Mouse (Mus musculus) erythroblast, embryonic 14.5 days (primary cell): ENCODE data around the gene Polrmt. TPM values are rescaled to one million over a fixed set of nuclear protein-coding genes. Genes with fewer than 3 reads are reported as not detected.

Source experiments
- H3K27me3 ChIP-seq: 2 replicates; pipeline ENCODE4 v1.6.1; 2012; ENCODE audit warnings: inconsistent platforms; ENCODE audit not compliant: control insufficient read depth
- H3K36me3 ChIP-seq: 2 replicates; pipeline ENCODE4 v1.6.1; 2012; ENCODE audit warnings: mild to moderate bottlenecking, inconsistent platforms; ENCODE audit not compliant: control insufficient read depth
- H3K4me1 ChIP-seq: 2 replicates; pipeline ENCODE4 v1.6.1; 2012; ENCODE audit warnings: inconsistent platforms; ENCODE audit not compliant: control insufficient read depth
- H3K4me3 ChIP-seq: replicated peaks from 2 replicates; pipeline ENCODE3; 2012; ENCODE audit warnings: moderate library complexity, mild to moderate bottlenecking, inconsistent platforms
- H3K9me3 ChIP-seq: 2 replicates; pipeline ENCODE4 v1.6.1; 2012; ENCODE audit warnings: low read length, inconsistent platforms, mixed read lengths; ENCODE audit not compliant: control insufficient read depth
- GATA1 ChIP-seq: IDR thresholded peaks from 2 replicates; pipeline ENCODE4 v1.6.1; 2012; ENCODE audit warnings: low read length, inconsistent platforms, mixed read lengths
- TAL1 ChIP-seq: IDR thresholded peaks from 3 replicates; pipeline ENCODE4 v1.6.1; 2012; ENCODE audit warnings: low read length, inconsistent platforms, mixed read lengths
- polyA plus RNA-seq: library from polyadenylated mRNA; stranded (reverse); fragments of >175 nt; gene quantifications from 2 replicates; pipeline ENCODE4 v1.2.3, GENCODE M21; 2012

The Polrmt gene
- 2.1 and 2.5 TPM in 2 replicates for polyA plus RNA-seq

- H3K9me3 ChIP-seq: no peaks in the 10 kb centered on the region
- H3K4me1 ChIP-seq: peaks cover 51% of the 10 kb centered on the region
- no peaks in the 10 kb centered on the region for H3K27me3 ChIP-seq
- H3K36me3 ChIP-seq: peaks cover 32% of the 10 kb centered on the region
- no peak for TF ChIP-seq TAL1
- no peak for TF ChIP-seq GATA1
- peak within 1 kb of the TSS; percentile 80 for H3K4me3 ChIP-seq
Observed at GRCm38 (mm10) chr10:79745898-79746773, at the start of gene Polrmt. Gene Polrmt (minus strand): TSS chr10:79746581.

GRCm38 (mm10) chr10:79795905-79796304 lies 49.5 kb upstream of the Polrmt start:
- H3K9me3 ChIP-seq: no peaks in the 10 kb centered on the region
- no peaks in the 10 kb centered on the region for H3K36me3 ChIP-seq
- H3K4me3 ChIP-seq: no peak overlapping the region
- no peak for TF ChIP-seq GATA1
- TF ChIP-seq TAL1: no peak
- H3K27me3 ChIP-seq: peaks cover 21% of the 10 kb centered on the region
- peaks cover 31% of the 10 kb centered on the region for H3K4me1 ChIP-seq

- Histone ChIP-seq H3K9me3 (no peaks in the 10 kb centered on the region), H3K27me3 (peaks cover 24% of the 10 kb centered on the region), H3K4me3 (no peak overlapping the region), H3K36me3 (no peaks in the 10 kb centered on the region), H3K4me1 (peaks cover 31% of the 10 kb centered on the region)
- TF ChIP-seq TAL1 (no peak), GATA1 (no peak)
Observed at GRCm38 (mm10) chr10:79794491-79794931, 48.1 kb upstream of the Polrmt start.

DNA sequence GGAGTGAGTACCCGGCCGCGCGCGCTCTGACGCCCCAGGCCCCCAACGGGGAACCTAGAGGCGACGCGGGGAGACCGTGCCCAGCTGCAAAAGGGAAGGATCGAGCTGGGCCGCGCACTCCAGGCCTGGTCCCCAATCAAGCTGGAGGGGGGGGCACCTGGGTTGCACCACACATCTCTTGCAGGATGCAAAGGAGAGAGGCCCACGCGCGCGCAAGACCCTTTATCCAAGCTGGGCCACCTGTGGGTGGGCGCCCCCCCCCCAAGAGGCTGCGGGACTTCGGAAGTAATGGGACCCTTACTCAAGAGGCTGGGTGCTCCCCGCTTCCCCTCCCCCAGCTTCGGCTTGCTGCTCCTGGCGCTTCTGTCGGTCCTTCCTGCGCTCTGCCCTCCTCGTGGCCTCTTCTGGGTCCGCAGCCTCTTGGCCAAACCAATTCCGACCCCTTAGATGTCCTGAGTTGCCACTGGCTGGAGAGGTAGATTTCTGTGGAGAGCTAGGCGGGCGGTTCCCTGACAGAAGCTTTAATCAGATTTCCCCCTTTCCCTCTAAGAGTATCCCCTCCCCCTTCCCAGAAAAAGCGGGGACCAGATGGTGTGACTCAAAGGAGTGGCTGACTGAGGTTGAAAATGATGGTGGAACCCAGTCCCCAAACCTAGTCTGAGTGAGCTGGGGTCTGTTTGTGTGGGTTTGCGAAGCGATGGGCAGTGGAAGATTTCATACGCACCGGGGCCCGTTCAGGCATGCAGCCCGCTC lies 47.5 kb upstream of the Polrmt start:
- Histone ChIP-seq H3K4me1 (peaks cover 31% of the 10 kb centered on the region), H3K27me3 (peaks cover 24% of the 10 kb centered on the region), H3K9me3 (no peaks in the 10 kb centered on the region), H3K4me3 (peak overlapping the region; percentile 57), H3K36me3 (no peaks in the 10 kb centered on the region)
- TF ChIP-seq GATA1 (no peak), TAL1 (no peak)

- H3K9me3 ChIP-seq: no peaks in the 10 kb centered on the region
Observed at GRCm38 (mm10) chr10:79793051-79793737, 46.8 kb upstream of the Polrmt start, which contains the start of gene Palm. Gene Palm (plus strand): TSS chr10:79793572.

GRCm38 (mm10) chr10:79792339-79793040 lies 46.1 kb upstream of the Polrmt start:
- Histone ChIP-seq H3K4me3 (no peak overlapping the region), H3K27me3 (peaks cover 24% of the 10 kb centered on the region), H3K4me1 (peaks cover 22% of the 10 kb centered on the region), H3K9me3 (no peaks in the 10 kb centered on the region), H3K36me3 (no peaks in the 10 kb centered on the region)
- TF ChIP-seq GATA1 (no peak), TAL1 (no peak)

More at GRCm38 (mm10) chr10:79793051-79793737, 46.8 kb upstream of the Polrmt start, which contains the start of gene Palm:
- Histone ChIP-seq H3K4me1 (peaks cover 29% of the 10 kb centered on the region), H3K36me3 (no peaks in the 10 kb centered on the region), H3K4me3 (peak within 1 kb of the TSS; percentile 57), H3K27me3 (peaks cover 24% of the 10 kb centered on the region)
- no peak for TF ChIP-seq TAL1
- no peak for TF ChIP-seq GATA1

GRCm38 (mm10) chr10:79790861-79791260 lies 44.5 kb upstream of the Polrmt start, which contains the start of gene Prss57:
Gene Prss57 (minus strand): TSS chr10:79790961.
- H3K27me3 ChIP-seq: peaks cover 24% of the 10 kb centered on the region
- H3K9me3 ChIP-seq: no peaks in the 10 kb centered on the region
- H3K4me1 ChIP-seq: peaks cover 18% of the 10 kb centered on the region
- TF ChIP-seq GATA1 (no peak), TAL1 (no peak)
- H3K4me3 ChIP-seq: no peak within 1 kb of the TSS
- no peaks in the 10 kb centered on the region for H3K36me3 ChIP-seq

- H3K9me3 ChIP-seq: no peaks in the 10 kb centered on the region
- peaks cover 22% of the 10 kb centered on the region for H3K27me3 ChIP-seq
- H3K36me3 ChIP-seq: no peaks in the 10 kb centered on the region
- TF ChIP-seq TAL1 (no peak), GATA1 (no peak)
- H3K4me1 ChIP-seq: peaks cover 16% of the 10 kb centered on the region
- no peak overlapping the region for H3K4me3 ChIP-seq
Observed at GRCm38 (mm10) chr10:79789581-79789980, 43.2 kb upstream of the Polrmt start.
